In genomic region chr10:16538379-16538778, GRCm38 (mm10) we compare ENCODE assay signal across 28 mouse cellular contexts.
A peak's percentile ranks its signal among the peaks of the same experiment; 100 is the strongest.
DNase-seq lines count a peak whose midpoint lies in the region; ATAC-seq lines count a peak whose summit lies in the region.
"Had no signal": no experiment of that assay in that cellular context is flagged by ENCODE, and none has a peak within 500 bp of the region (broad histone marks: within the 10 kb centered on the region; RNA-seq: fewer than 3 reads in every experiment).

No protein-coding gene starts in this region.

- peak; percentile 18 for DNase-seq in midbrain, embryonic 14.5 days
- DNase-seq in midbrain, embryonic 10.5 days (ENCODE audit: low spot score) = no peak
- DNase-seq in retina, postnatal 1 day = peak; percentile 9
- DNase-seq in retina, embryonic 14.5 days (ENCODE audit: low spot score) = no peak
- DNase-seq in lung, postnatal 36 days = no peak
- DNase-seq: adrenal gland, adult 2 months; adrenal gland, postnatal 14 days; B cell, adult 2 months; cerebellum, adult 11-12 months; cerebellum, adult 8-10 months; cerebellum, postnatal 36 days; gastrocnemius, postnatal 10 days; gastrocnemius, postnatal 36 days; heart, postnatal 10 days; heart, postnatal 36 days had no signal

- H3K27ac ChIP-seq in midbrain, embryonic 14.5 days (replicated peaks; ENCODE audit: low read depth, low read length) = no peak overlapping the region
- H3K27ac ChIP-seq in midbrain, embryonic 10.5 days (replicated peaks) = no peak overlapping the region
- H3K27ac ChIP-seq in hindbrain, embryonic 16.5 days (ENCODE audit: low read depth, low read length) = no peak overlapping the region
- H3K27ac ChIP-seq: forebrain, embryonic 12.5 days; forebrain, embryonic 15.5 days; heart, embryonic 15.5 days; hindbrain, embryonic 10.5 days; hindbrain, embryonic 13.5 days; hindbrain, postnatal 0 days had no signal

- no peaks in the 10 kb centered on the region for H3K9me3 ChIP-seq in midbrain, embryonic 14.5 days (ENCODE audit: control insufficient read depth, low read length)
- no peaks in the 10 kb centered on the region for H3K9me3 ChIP-seq in midbrain, embryonic 10.5 days (replicated peaks)
- no peaks in the 10 kb centered on the region for H3K9me3 ChIP-seq in hindbrain, embryonic 16.5 days (ENCODE audit: control insufficient read depth, low read length)
- H3K9me3 ChIP-seq: forebrain, embryonic 12.5 days; forebrain, embryonic 15.5 days; G1E; heart, embryonic 15.5 days; hindbrain, embryonic 10.5 days; hindbrain, embryonic 13.5 days had no signal

- no peak overlapping the region for H3K4me2 ChIP-seq in midbrain, embryonic 14.5 days (ENCODE audit: low read length)
- H3K4me2 ChIP-seq in hindbrain, embryonic 16.5 days (ENCODE audit: low read length) = no peak overlapping the region
- H3K4me2 ChIP-seq: forebrain, embryonic 12.5 days; forebrain, embryonic 15.5 days; heart, embryonic 12.5 days; heart, embryonic 15.5 days; hindbrain, embryonic 13.5 days had no signal

- H3K4me3 ChIP-seq in midbrain, embryonic 14.5 days (replicated peaks; ENCODE audit: low read depth, low read length) = no peak overlapping the region
- H3K4me3 ChIP-seq in midbrain, embryonic 10.5 days = no peak overlapping the region
- no peak overlapping the region for H3K4me3 ChIP-seq in hindbrain, embryonic 16.5 days (ENCODE audit: low read length)
- H3K4me3 ChIP-seq: forebrain, embryonic 12.5 days; forebrain, embryonic 15.5 days; heart, embryonic 12.5 days; heart, embryonic 15.5 days; hindbrain, embryonic 10.5 days; hindbrain, embryonic 13.5 days had no signal

- H3K27me3 ChIP-seq in midbrain, embryonic 14.5 days (ENCODE audit: control insufficient read depth, insufficient read depth, low read length) = no peaks in the 10 kb centered on the region
- H3K27me3 ChIP-seq in midbrain, embryonic 10.5 days (ENCODE audit: low read depth, poor library complexity, severe bottlenecking) = no peaks in the 10 kb centered on the region
- H3K27me3 ChIP-seq in hindbrain, embryonic 16.5 days (replicated peaks; ENCODE audit: control insufficient read depth, insufficient read depth, low read length) = no peaks in the 10 kb centered on the region
- H3K27me3 ChIP-seq: CH12.LX; forebrain, embryonic 12.5 days; forebrain, embryonic 15.5 days; heart, embryonic 12.5 days; heart, embryonic 15.5 days; hindbrain, embryonic 13.5 days had no signal

- no peak overlapping the region for H3K9ac ChIP-seq in midbrain, embryonic 14.5 days (replicated peaks; ENCODE audit: low read length)
- no peak overlapping the region for H3K9ac ChIP-seq in hindbrain, embryonic 16.5 days (ENCODE audit: low read depth, low read length)
- H3K9ac ChIP-seq: forebrain, embryonic 12.5 days; forebrain, embryonic 15.5 days; heart, embryonic 12.5 days; heart, embryonic 15.5 days; hindbrain, embryonic 13.5 days had no signal

- H3K36me3 ChIP-seq in midbrain, embryonic 14.5 days (ENCODE audit: control insufficient read depth, insufficient read depth, low read length) = no peaks in the 10 kb centered on the region
- no peaks in the 10 kb centered on the region for H3K36me3 ChIP-seq in midbrain, embryonic 10.5 days
- no peaks in the 10 kb centered on the region for H3K36me3 ChIP-seq in hindbrain, embryonic 16.5 days (ENCODE audit: control insufficient read depth, insufficient read depth, low read length)
- H3K36me3 ChIP-seq: forebrain, embryonic 12.5 days; forebrain, embryonic 15.5 days; G1E; heart, embryonic 12.5 days; heart, embryonic 15.5 days; hindbrain, embryonic 10.5 days; hindbrain, embryonic 13.5 days had no signal

- H3K4me1 ChIP-seq in midbrain, embryonic 14.5 days (ENCODE audit: control insufficient read depth, insufficient read depth, low read length) = no peaks in the 10 kb centered on the region
- H3K4me1 ChIP-seq in midbrain, embryonic 10.5 days = 0 out of 2 replicates have a peak, but pooled peaks cover 3% of the 10 kb centered on the region
- H3K4me1 ChIP-seq in hindbrain, embryonic 16.5 days (ENCODE audit: control insufficient read depth, insufficient read depth, low read depth, low read length) = no peaks in the 10 kb centered on the region
- H3K4me1 ChIP-seq: forebrain, embryonic 12.5 days; forebrain, embryonic 15.5 days; heart, embryonic 12.5 days; heart, embryonic 15.5 days; hindbrain, embryonic 10.5 days; hindbrain, embryonic 13.5 days had no signal

- WGBS in midbrain, embryonic 14.5 days = 27% methylated on average over 1 of the region's 1 CpGs
- 54% methylated on average over 1 of the region's 1 CpGs for WGBS in midbrain, embryonic 10.5 days
- 42% methylated on average over 1 of the region's 1 CpGs for WGBS in hindbrain, embryonic 16.5 days

- ATAC-seq in midbrain, embryonic 14.5 days (ENCODE audit: low FRiP score, low TSS enrichment) = no peak
- peak; percentile 92 for ATAC-seq in erythroblast, adult 5-6 weeks (replicated peaks; ENCODE audit: low FRiP score, poor library complexity, severe bottlenecking)
- ATAC-seq in megakaryocyte-erythroid progenitor cell, adult 5-6 weeks (replicated peaks; ENCODE audit: low FRiP score, low TSS enrichment, poor library complexity, severe bottlenecking) = peak; percentile 99
- ATAC-seq in hindbrain, embryonic 16.5 days = no peak
- ATAC-seq: forebrain, embryonic 15.5 days; inflammation-experienced regulatory T-cells, adult 6 months had no signal

Comparison
In these comparisons a context has a peak if more than half of its experiments do, and no peak if none do; other contexts are left out.
1. DNase-seq: peak in midbrain, embryonic 14.5 days (single experiment) and retina, postnatal 1 day (single experiment); none in midbrain, embryonic 10.5 days (single experiment), retina, embryonic 14.5 days (single experiment) and lung, postnatal 36 days (single experiment).
2. ATAC-seq: peak in erythroblast, adult 5-6 weeks (single experiment) and megakaryocyte-erythroid progenitor cell, adult 5-6 weeks (single experiment); none in midbrain, embryonic 14.5 days (single experiment) and hindbrain, embryonic 16.5 days (single experiment).